Mouse (Mus musculus): ENCODE data around the gene Abca1.

DNA sequence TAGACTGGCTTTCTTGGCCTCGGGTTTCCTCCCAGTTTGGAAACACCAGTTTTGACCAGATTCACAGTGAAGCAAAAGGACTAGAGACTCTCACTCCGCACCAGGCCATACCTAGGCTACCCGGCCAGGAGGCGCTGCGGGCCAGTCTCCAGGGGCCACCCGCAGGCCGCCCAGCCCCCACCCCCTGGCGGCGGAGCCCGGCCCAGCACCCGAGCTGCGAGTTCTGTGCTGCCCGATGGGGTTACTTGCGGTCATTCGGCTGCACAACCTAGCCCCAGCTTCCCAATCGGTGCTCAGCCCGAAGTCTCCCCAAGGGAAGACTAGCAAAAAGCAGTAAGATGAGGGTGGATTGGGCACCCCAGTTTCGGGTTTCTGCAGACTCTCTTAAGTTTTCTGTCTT, 1.1 kb downstream of the Abca1 start:
- TF ChIP-seq CTCF (IDR thresholded peaks at IDR 0.05; ENCODE audit: low read depth) (peak; percentile 71), EP300 (IDR thresholded peaks at IDR 0.05; ENCODE audit: low read depth) (no peak)

All from heart, postnatal 0 days (tissue).